Mouse (Mus musculus) embryonic facial prominence, embryonic 15.5 days (tissue): ENCODE measurements around the gene Zzef1. TPM values are rescaled to one million over a fixed set of nuclear protein-coding genes. Genes with fewer than 3 reads are reported as not detected.

Experiments used
- microRNA-seq: library from miRNA; unstranded; fragments of <30 nt; microRNA quantifications from one replicate; pipeline ENCODE4, GENCODE M21; 2016; ENCODE audit warnings: borderline number of aligned reads
- polyA plus RNA-seq: library from polyadenylated mRNA; unstranded; fragments of >200 nt; fragmentation: Nextera tagmentation; extraction: Ambion mirVana; gene quantifications from 2 replicates; pipeline ENCODE4 v1.2.1, GENCODE M21; 2015

Zzef1 gene
- polyA plus RNA-seq, 1 experiment from 2014 or later, result 9.7 TPM

Small RNA genes lying within 50 kb of the gene (microRNA-seq; reads per million reads assigned to microRNA genes)
- gene Gm44467, result not detected

Other genes starting within 250 kb of the Zzef1 start
- gene Spns3, start 245.7 kb upstream of the Zzef1 start, polyA plus RNA-seq, result 0.53 and 0.95 TPM in 2 replicates
- gene Ube2g1, start 188.9 kb upstream of the Zzef1 start, polyA plus RNA-seq, result 63.6 and 64.3 TPM in 2 replicates
- 20.3 and 21.0 TPM in 2 replicates for gene Ankfy1, start 106.2 kb upstream of the Zzef1 start, polyA plus RNA-seq
- 9.4 and 9.6 TPM in 2 replicates for gene Cyb5d2, start 84 bp upstream of the Zzef1 start, polyA plus RNA-seq
- 4.0 and 5.0 TPM in 2 replicates for gene Atp2a3, start 164.9 kb downstream of the Zzef1 start, polyA plus RNA-seq
- gene P2rx1, start 202.9 kb downstream of the Zzef1 start, polyA plus RNA-seq, result 2.6 and 2.8 TPM in 2 replicates
- gene Camkk1, start 222.8 kb downstream of the Zzef1 start, polyA plus RNA-seq, result 11.4 and 12.0 TPM in 2 replicates